Mouse (Mus musculus) cerebellum, adult 2 months (tissue): ENCODE results near the gene Elovl5.

Experiments used
- CTCF ChIP-seq: fragments of 200-500 bp; IDR thresholded peaks from 2 replicates; pipeline ENCODE4 v1.5.1; 2011; ENCODE audit warnings: low read depth, mild to moderate bottlenecking, control low read depth, low read length, moderate library complexity, borderline replicate concordance; ENCODE audit not compliant: insufficient read depth
- POLR2A ChIP-seq: fragments of 200-500 bp; IDR thresholded peaks from 2 replicates; pipeline ENCODE4 v1.6.1; 2011; ENCODE audit warnings: low read length, control low read depth, borderline replicate concordance; ENCODE audit not compliant: insufficient read depth

DNA sequence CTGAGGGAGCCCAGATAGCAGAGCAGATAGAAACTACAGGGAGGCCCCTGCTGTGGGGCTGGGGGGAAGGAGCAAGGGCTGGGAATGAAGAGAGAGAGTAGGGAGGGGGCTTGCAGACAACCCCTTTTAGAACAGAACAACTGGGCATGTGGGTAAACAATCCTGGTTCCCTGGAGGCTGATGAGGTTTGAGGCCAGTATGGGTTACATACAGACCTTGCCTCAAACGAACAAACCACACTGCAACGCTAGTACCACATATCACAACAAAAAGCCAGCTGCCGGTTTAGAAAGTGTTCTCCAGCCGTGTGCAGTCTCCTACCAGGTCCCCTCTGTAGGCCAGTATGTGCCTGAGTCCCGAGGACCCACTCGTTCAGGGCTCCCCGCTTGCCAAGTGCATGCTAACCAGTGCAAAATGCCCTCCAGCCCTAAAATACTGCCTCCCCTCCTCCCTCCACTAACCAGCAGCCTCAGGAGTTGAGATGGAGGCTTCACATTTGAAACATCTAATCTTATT is 32.6 kb downstream of the Elovl5 start:
- no peak for TF ChIP-seq POLR2A
- no peak for TF ChIP-seq CTCF
